Mouse (Mus musculus) limb, embryonic 14.5 days (tissue): ENCODE results near the gene Pfn3. TPM values are rescaled to one million over a fixed set of nuclear protein-coding genes. Genes with fewer than 3 reads are reported as not detected.

Experiments
- ATAC-seq: fragments of 200-750 bp; cut with Nextera tagmentation; 2 replicates; pipeline ENCODE4 v1.8.0; 2017; ENCODE audit warnings: low read depth, moderate number of reproducible peaks, moderate TSS enrichment; ENCODE audit not compliant: low FRiP score
- DNase-seq: peaks from one replicate; pipeline ENCODE4 v3.0.0-alpha.2; 2015; ENCODE audit warnings: low spot score
- H3K27ac ChIP-seq: fragments of 300-500 bp; sonication (generic); replicated peaks from 2 replicates; pipeline ENCODE4 v1.5.1; 2014; ENCODE audit warnings: low read depth, mild to moderate bottlenecking, low read length, moderate library complexity, mixed read lengths
- H3K27me3 ChIP-seq: fragments of 300-500 bp; sonication (generic); 2 replicates; pipeline ENCODE4 v1.6.1; 2014; ENCODE audit warnings: low read length, mixed read lengths; ENCODE audit not compliant: control insufficient read depth, insufficient read depth
- H3K36me3 ChIP-seq: fragments of 300-500 bp; sonication (generic); 2 replicates; pipeline ENCODE4 v1.6.1; 2014; ENCODE audit warnings: mild to moderate bottlenecking, low read length, moderate library complexity, mixed read lengths; ENCODE audit not compliant: control insufficient read depth, insufficient read depth
- H3K4me1 ChIP-seq: fragments of 300-500 bp; sonication (generic); 2 replicates; pipeline ENCODE4 v1.6.1; 2014; ENCODE audit warnings: antibody characterized with exemption, low read length, mixed read lengths; ENCODE audit not compliant: control insufficient read depth, insufficient read depth
- H3K4me2 ChIP-seq: fragments of 300-500 bp; sonication (generic); replicated peaks from 2 replicates; pipeline ENCODE4 v1.6.1; 2014; ENCODE audit warnings: low read depth, mild to moderate bottlenecking, low read length, moderate library complexity; ENCODE audit not compliant: severe bottlenecking
- H3K4me3 ChIP-seq: fragments of 300-500 bp; sonication (generic); replicated peaks from 2 replicates; pipeline ENCODE4 v1.5.1; 2014; ENCODE audit warnings: low read length
- H3K9ac ChIP-seq: fragments of 300-500 bp; sonication (generic); 2 replicates; pipeline ENCODE4 v1.6.1; 2014; ENCODE audit warnings: mild to moderate bottlenecking, low read depth, low read length, moderate library complexity; ENCODE audit not compliant: severe bottlenecking
- H3K9me3 ChIP-seq: fragments of 300-500 bp; sonication (generic); 2 replicates; pipeline ENCODE4 v1.6.1; 2016; ENCODE audit warnings: low read length; ENCODE audit not compliant: control insufficient read depth
- POLR2A ChIP-seq: fragments of 200-500 bp; IDR thresholded peaks from 2 replicates; pipeline ENCODE4 v1.8.0; 2012; ENCODE audit warnings: inconsistent platforms, mild to moderate bottlenecking, moderate library complexity, borderline replicate concordance; ENCODE audit not compliant: insufficient read depth, insufficient read length; ENCODE audit errors: extremely low read depth
- WGBS: fragments of 180-500 bp; shearing (Covaris S2); extraction: QIAGEN DNeasy Blood & Tissue Kit; methylation state at CpG from one replicate; pipeline ENCODE4 v1.1.7; 2014; 5-methylcytosine and 5-hydroxymethylcytosine counted together
- microRNA-seq: library from miRNA; unstranded; fragments of <30 nt; microRNA quantifications from one replicate; pipeline ENCODE4, GENCODE M21; 2016
- polyA plus RNA-seq, 2 experiments: library from polyadenylated mRNA; depleted of rRNA in 1 of 2; stranded (reverse) in 1 of 2; unstranded in 1 of 2; fragments of >200 nt; fragmentation: Nextera tagmentation in 1 of 2; extraction: Ambion mirVana in 1 of 2; gene quantifications; 2 replicates each; pipeline versions ENCODE4 v1.2.1 to v1.2.3; 2012 to 2014

The Pfn3 gene
- polyA plus RNA-seq, 2 experiments: 0.52 TPM; not detected in 1

DNA sequence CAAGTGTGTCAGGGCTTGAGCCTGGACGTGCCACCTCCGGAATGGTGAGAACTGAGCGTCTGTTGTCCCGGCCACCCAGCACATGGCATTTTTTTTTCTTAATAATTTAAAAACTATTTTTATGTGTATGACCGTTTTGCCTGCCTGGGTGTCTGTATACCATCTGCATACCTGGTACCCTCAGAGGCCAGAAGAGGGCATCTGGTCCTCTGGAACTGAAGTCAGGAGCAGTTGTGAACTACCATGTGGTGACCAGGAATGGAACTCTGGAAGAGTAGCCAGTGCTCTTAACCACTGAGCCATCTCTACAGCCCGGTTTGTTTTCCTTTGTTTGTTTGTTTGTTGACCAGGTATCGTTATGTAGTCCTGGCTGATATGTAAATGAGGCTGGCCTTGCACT is 46.6 kb downstream of the Pfn3 start:
- H3K36me3 ChIP-seq: no peaks in the 10 kb centered on the region
- no peak overlapping the region for H3K9ac ChIP-seq
- H3K9me3 ChIP-seq: no peaks in the 10 kb centered on the region
- no peak overlapping the region for H3K4me2 ChIP-seq
- no peak for DNase-seq
- WGBS: 68% methylated on average over 7 of the region's 7 CpGs
- H3K4me3 ChIP-seq: no peak overlapping the region
- TF ChIP-seq POLR2A: no peak
- H3K4me1 ChIP-seq: no peaks in the 10 kb centered on the region
- H3K27ac ChIP-seq: no peak overlapping the region
- ATAC-seq: no peak
- no peaks in the 10 kb centered on the region for H3K27me3 ChIP-seq

Small RNA genes lying within 50 kb of the gene (microRNA-seq; reads per million reads assigned to microRNA genes)
- gene Mir6943: not detected

Other genes starting within 250 kb of the Pfn3 start
- gene Nsd1, start 205.4 kb downstream of the Pfn3 start, polyA plus RNA-seq (2012; rRNA removed): 40.0 and 41.6 TPM in 2 replicates
- 65.8 and 66.5 TPM in 2 replicates for gene Nsd1, start 205.4 kb downstream of the Pfn3 start, polyA plus RNA-seq (2014; fragmentation: Nextera tagmentation; extraction: Ambion mirVana)
- gene Prelid1, start 94.7 kb downstream of the Pfn3 start, polyA plus RNA-seq (2012; rRNA removed): 282 and 315 TPM in 2 replicates
- 450 and 476 TPM in 2 replicates for gene Prelid1, start 94.7 kb downstream of the Pfn3 start, polyA plus RNA-seq (2014; fragmentation: Nextera tagmentation; extraction: Ambion mirVana)
- 154 and 165 TPM in 2 replicates for gene Rab24, start 93.3 kb downstream of the Pfn3 start, polyA plus RNA-seq (2012; rRNA removed)
- gene Rab24, start 93.3 kb downstream of the Pfn3 start, polyA plus RNA-seq (2014; fragmentation: Nextera tagmentation; extraction: Ambion mirVana): 109 and 116 TPM in 2 replicates
- 59.8 and 67.0 TPM in 2 replicates for gene Mxd3, start 85.4 kb downstream of the Pfn3 start, polyA plus RNA-seq (2012; rRNA removed)
- 41.4 and 44.1 TPM in 2 replicates for gene Mxd3, start 85.4 kb downstream of the Pfn3 start, polyA plus RNA-seq (2014; fragmentation: Nextera tagmentation; extraction: Ambion mirVana)
- gene Lman2, start 52.4 kb downstream of the Pfn3 start, polyA plus RNA-seq (2012; rRNA removed): 84.4 and 101 TPM in 2 replicates
- gene Lman2, start 52.4 kb downstream of the Pfn3 start, polyA plus RNA-seq (2014; fragmentation: Nextera tagmentation; extraction: Ambion mirVana): 92.9 and 101 TPM in 2 replicates
- 1.8 and 1.9 TPM in 2 replicates for gene Rgs14, start 45.5 kb downstream of the Pfn3 start, polyA plus RNA-seq (2012; rRNA removed)
- gene Rgs14, start 45.5 kb downstream of the Pfn3 start, polyA plus RNA-seq (2014; fragmentation: Nextera tagmentation; extraction: Ambion mirVana): 1.3 and 2.4 TPM in 2 replicates
- gene Slc34a1, start 17.0 kb downstream of the Pfn3 start, polyA plus RNA-seq (2012; rRNA removed): not detected in 2 replicates
- not detected in 2 replicates for gene Slc34a1, start 17.0 kb downstream of the Pfn3 start, polyA plus RNA-seq (2014; fragmentation: Nextera tagmentation; extraction: Ambion mirVana)
- gene F12, start 11.6 kb upstream of the Pfn3 start, polyA plus RNA-seq (2012; rRNA removed): 0.09 and 0.11 TPM in 2 replicates
- not detected in 2 replicates for gene F12, start 11.6 kb upstream of the Pfn3 start, polyA plus RNA-seq (2014; fragmentation: Nextera tagmentation; extraction: Ambion mirVana)
- 81.4 and 92.8 TPM in 2 replicates for gene Grk6, start 29.8 kb upstream of the Pfn3 start, polyA plus RNA-seq (2012; rRNA removed)
- gene Grk6, start 29.8 kb upstream of the Pfn3 start, polyA plus RNA-seq (2014; fragmentation: Nextera tagmentation; extraction: Ambion mirVana): 51.7 and 57.5 TPM in 2 replicates
- 18.6 and 28.4 TPM in 2 replicates for gene Prr7, start 49.0 kb upstream of the Pfn3 start, polyA plus RNA-seq (2012; rRNA removed)
- 1.4 and 2.3 TPM in 2 replicates for gene Prr7, start 49.0 kb upstream of the Pfn3 start, polyA plus RNA-seq (2014; fragmentation: Nextera tagmentation; extraction: Ambion mirVana)
- 266 and 303 TPM in 2 replicates for gene Dbn1, start 72.9 kb upstream of the Pfn3 start, polyA plus RNA-seq (2012; rRNA removed)
- 153 and 178 TPM in 2 replicates for gene Dbn1, start 72.9 kb upstream of the Pfn3 start, polyA plus RNA-seq (2014; fragmentation: Nextera tagmentation; extraction: Ambion mirVana)
- 137 and 192 TPM in 2 replicates for gene Pdlim7, start 98.4 kb upstream of the Pfn3 start, polyA plus RNA-seq (2012; rRNA removed)
- gene Pdlim7, start 98.4 kb upstream of the Pfn3 start, polyA plus RNA-seq (2014; fragmentation: Nextera tagmentation; extraction: Ambion mirVana): 148 and 162 TPM in 2 replicates
- 9.1 and 9.8 TPM in 2 replicates for gene Dok3, start 114.1 kb upstream of the Pfn3 start, polyA plus RNA-seq (2012; rRNA removed)
- 2.4 and 4.4 TPM in 2 replicates for gene Dok3, start 114.1 kb upstream of the Pfn3 start, polyA plus RNA-seq (2014; fragmentation: Nextera tagmentation; extraction: Ambion mirVana)
- 89.3 and 92.6 TPM in 2 replicates for gene Ddx41, start 121.4 kb upstream of the Pfn3 start, polyA plus RNA-seq (2012; rRNA removed)
- gene Ddx41, start 121.4 kb upstream of the Pfn3 start, polyA plus RNA-seq (2014; fragmentation: Nextera tagmentation; extraction: Ambion mirVana): 59.9 and 61.6 TPM in 2 replicates
- gene Fam193b, start 155.9 kb upstream of the Pfn3 start, polyA plus RNA-seq (2012; rRNA removed): 140 and 159 TPM in 2 replicates
- 35.9 and 40.7 TPM in 2 replicates for gene Fam193b, start 155.9 kb upstream of the Pfn3 start, polyA plus RNA-seq (2014; fragmentation: Nextera tagmentation; extraction: Ambion mirVana)
- gene Tmed9, start 158.5 kb upstream of the Pfn3 start, polyA plus RNA-seq (2012; rRNA removed): 182 and 228 TPM in 2 replicates
- gene Tmed9, start 158.5 kb upstream of the Pfn3 start, polyA plus RNA-seq (2014; fragmentation: Nextera tagmentation; extraction: Ambion mirVana): 78.6 and 83.0 TPM in 2 replicates
- gene B4galt7, start 184.7 kb upstream of the Pfn3 start, polyA plus RNA-seq (2012; rRNA removed): 39.3 and 53.0 TPM in 2 replicates
- 10.1 and 12.5 TPM in 2 replicates for gene B4galt7, start 184.7 kb upstream of the Pfn3 start, polyA plus RNA-seq (2014; fragmentation: Nextera tagmentation; extraction: Ambion mirVana)
- gene Caml, start 207.8 kb upstream of the Pfn3 start, polyA plus RNA-seq (2012; rRNA removed): 55.3 and 60.7 TPM in 2 replicates
- gene Caml, start 207.8 kb upstream of the Pfn3 start, polyA plus RNA-seq (2014; fragmentation: Nextera tagmentation; extraction: Ambion mirVana): 59.4 and 60.4 TPM in 2 replicates
- gene Ddx46, start 219.8 kb upstream of the Pfn3 start, polyA plus RNA-seq (2012; rRNA removed): 36.5 and 48.7 TPM in 2 replicates
- 33.0 and 36.0 TPM in 2 replicates for gene Ddx46, start 219.8 kb upstream of the Pfn3 start, polyA plus RNA-seq (2014; fragmentation: Nextera tagmentation; extraction: Ambion mirVana)